Mouse (Mus musculus) mammary gland, adult 2 months (tissue): ENCODE results near the gene Olfr1389. TPM values are rescaled to one million over a fixed set of nuclear protein-coding genes. Genes with fewer than 3 reads are reported as not detected.

Experiments used
- polyA plus RNA-seq: library from polyadenylated mRNA; depleted of rRNA; stranded (reverse); fragments of >200 nt; gene quantifications from 2 replicates; pipeline ENCODE4 v1.2.3, GENCODE M21; 2012; ENCODE audit warnings: low replicate concordance; rRNA removed

Olfr1389 gene
- polyA plus RNA-seq = not detected in 2 replicates

DNA sequence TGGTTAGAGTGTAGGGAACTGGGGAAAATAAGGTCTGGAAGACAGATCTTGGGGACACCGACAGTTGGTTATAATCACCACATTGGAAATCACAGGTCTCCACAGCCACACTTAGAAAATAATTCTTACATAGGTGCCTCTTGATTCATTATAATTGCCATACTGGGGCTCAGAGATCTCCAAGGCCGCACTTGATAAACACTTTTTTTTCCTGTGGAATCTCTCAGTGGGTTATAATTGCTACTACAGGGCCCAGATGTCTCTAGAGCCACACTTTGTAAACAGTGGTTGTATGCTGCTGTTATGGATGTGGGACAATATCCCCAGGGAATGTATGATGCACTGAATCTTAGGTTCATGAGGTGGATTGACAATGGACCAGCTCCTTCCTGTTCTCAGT lies at the start of gene Olfr1389:
Gene Olfr1389 (plus strand): TSS at position 301 of the 400 bp plus-strand sequence.

DNA sequence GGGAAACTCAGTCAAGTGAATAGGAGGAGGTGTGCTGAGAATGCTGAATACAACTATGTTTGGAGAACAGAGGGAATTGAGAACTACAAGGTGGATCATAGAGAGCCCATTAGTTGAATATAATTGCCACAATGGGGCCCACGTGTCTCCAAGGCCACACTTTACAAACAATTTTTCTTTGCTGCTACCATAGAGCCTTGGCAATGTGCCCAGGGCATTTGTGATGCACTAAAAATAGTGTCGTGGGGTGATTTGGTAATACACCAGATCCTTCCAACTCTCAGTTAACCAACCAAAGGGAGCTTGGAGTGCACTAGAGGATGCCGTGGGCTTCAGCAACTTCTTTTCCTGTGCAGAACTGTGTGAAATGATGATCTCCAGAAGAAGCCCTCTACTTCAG lies 13.5 kb downstream of the Olfr1389 start, which contains the start of gene Olfr1388:
Gene Olfr1388 (plus strand): TSS at position 214 of the 400 bp plus-strand sequence.

DNA sequence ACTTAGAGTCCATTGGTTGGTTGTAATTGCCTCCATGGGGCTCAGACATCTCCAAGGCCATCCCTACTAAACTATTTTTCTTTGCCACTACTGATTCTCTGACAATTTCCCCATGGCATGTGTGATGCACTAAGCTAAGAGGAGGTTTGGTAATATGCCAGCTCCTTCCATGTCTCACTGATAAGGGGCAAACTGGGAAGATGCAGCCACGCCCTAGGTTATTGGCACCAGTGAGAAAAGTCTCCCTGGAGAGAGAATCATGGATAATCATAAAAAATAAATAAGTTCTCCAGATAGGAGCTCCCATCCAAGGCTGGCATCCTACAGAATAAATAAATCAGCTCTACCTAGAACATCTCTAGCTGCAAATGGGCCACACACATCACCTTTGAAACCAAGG lies 32.2 kb downstream of the Olfr1389 start, which contains the start of gene Olfr1387:
Gene Olfr1387 (plus strand): TSS at position 301 of the 400 bp plus-strand sequence.

DNA sequence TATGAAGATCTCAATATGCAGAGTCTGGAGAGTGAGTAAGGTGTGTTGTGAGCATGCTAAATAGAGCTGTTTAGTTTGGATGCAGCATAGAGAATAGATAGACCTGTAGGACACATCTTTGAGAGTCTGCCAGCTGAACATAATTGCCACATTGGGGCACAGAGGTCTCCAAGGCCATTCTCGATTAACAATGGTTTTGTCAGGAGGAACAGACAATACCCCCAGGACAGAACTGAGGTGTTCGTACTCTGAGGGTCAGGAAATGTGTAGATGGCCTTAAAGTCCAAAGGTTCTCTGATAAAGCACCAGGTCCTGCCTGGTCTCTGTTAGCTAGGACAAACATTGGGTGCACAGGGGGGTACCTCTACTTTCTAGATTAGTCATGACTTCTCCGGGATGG lies 41.9 kb downstream of the Olfr1389 start, which contains the start of gene Olfr1386:
Gene Olfr1386 (plus strand): TSS at position 301 of the 400 bp plus-strand sequence.

Other genes with a start within 250 kb of the Olfr1389 start
- 35.1 and 63.1 TPM in 2 replicates for gene Btnl9, start 235.9 kb upstream of the Olfr1389 start, polyA plus RNA-seq
- 2.8 and 3.1 TPM in 2 replicates for gene Zfp62, start 219.8 kb upstream of the Olfr1389 start, polyA plus RNA-seq
- gene Mgat1, start 178.9 kb upstream of the Olfr1389 start, polyA plus RNA-seq = 152 and 226 TPM in 2 replicates
- 0.13 and 0.14 TPM in 2 replicates for gene Olfr1393, start 144.8 kb upstream of the Olfr1389 start, polyA plus RNA-seq
- 0.04 TPM in 1 of 2 replicates, not detected in the other for gene Olfr1392, start 137.8 kb upstream of the Olfr1389 start, polyA plus RNA-seq
- not detected in 2 replicates for gene Olfr10, start 118.3 kb upstream of the Olfr1389 start, polyA plus RNA-seq
- not detected in 2 replicates for gene Olfr1391, start 100.3 kb upstream of the Olfr1389 start, polyA plus RNA-seq
- gene Olfr1390, start 87.9 kb upstream of the Olfr1389 start, polyA plus RNA-seq = not detected in 2 replicates
- gene Olfr1388, start 13.6 kb downstream of the Olfr1389 start, polyA plus RNA-seq = 0.06 and 0.53 TPM in 2 replicates
- not detected in 2 replicates for gene Olfr1387, start 32.3 kb downstream of the Olfr1389 start, polyA plus RNA-seq
- not detected in 2 replicates for gene Olfr1386, start 42.0 kb downstream of the Olfr1389 start, polyA plus RNA-seq
- not detected in 2 replicates for gene Olfr1385, start 66.0 kb downstream of the Olfr1389 start, polyA plus RNA-seq
- gene Olfr1384, start 83.7 kb downstream of the Olfr1389 start, polyA plus RNA-seq = not detected in 2 replicates
- gene Olfr1383, start 96.6 kb downstream of the Olfr1389 start, polyA plus RNA-seq = not detected in 2 replicates
- not detected in 2 replicates for gene Olfr1382, start 105.2 kb downstream of the Olfr1389 start, polyA plus RNA-seq
- gene Olfr1381, start 120.4 kb downstream of the Olfr1389 start, polyA plus RNA-seq = not detected in 2 replicates
- not detected in 2 replicates for gene Olfr1380, start 133.8 kb downstream of the Olfr1389 start, polyA plus RNA-seq
- 8.6 and 9.8 TPM in 2 replicates for gene Flt4, start 186.2 kb downstream of the Olfr1389 start, polyA plus RNA-seq
- 1.7 and 1.9 TPM in 2 replicates for gene Scgb3a1, start 240.5 kb downstream of the Olfr1389 start, polyA plus RNA-seq